Mouse (Mus musculus) lung, embryonic 15.5 days (tissue): ENCODE data around the gene Psmd9. TPM values are rescaled to one million over a fixed set of nuclear protein-coding genes. Genes with fewer than 3 reads are reported as not detected.

Experiments used
- ATAC-seq: fragments of 200-750 bp; cut with Nextera tagmentation; 2 replicates; pipeline ENCODE4 v1.8.0; 2017; ENCODE audit warnings: moderate number of reproducible peaks, borderline replicate concordance; ENCODE audit not compliant: low FRiP score, low TSS enrichment; ENCODE audit errors: extremely low read depth
- H3K27ac ChIP-seq: fragments of 300-500 bp; sonication (generic); 2 replicates; pipeline ENCODE4 v1.5.1; 2015; ENCODE audit warnings: moderate library complexity, mild to moderate bottlenecking, inconsistent platforms
- H3K27me3 ChIP-seq: fragments of 300-500 bp; sonication (generic); 2 replicates; pipeline ENCODE4 v1.6.1; 2015; ENCODE audit warnings: inconsistent platforms
- H3K36me3 ChIP-seq: fragments of 300-500 bp; sonication (generic); 2 replicates; pipeline ENCODE4 v1.6.1; 2015; ENCODE audit warnings: inconsistent platforms
- H3K4me1 ChIP-seq: fragments of 300-500 bp; sonication (generic); 2 replicates; pipeline ENCODE4 v1.6.1; 2015; ENCODE audit warnings: inconsistent platforms
- H3K4me2 ChIP-seq: fragments of 300-500 bp; sonication (generic); 2 replicates; pipeline ENCODE4 v1.6.1; 2015; ENCODE audit warnings: inconsistent platforms, mild to moderate bottlenecking, moderate library complexity
- H3K4me3 ChIP-seq: fragments of 300-500 bp; sonication (generic); 2 replicates; pipeline ENCODE4 v1.5.1; 2015; ENCODE audit warnings: mild to moderate bottlenecking, inconsistent platforms
- H3K9ac ChIP-seq: fragments of 300-500 bp; sonication (generic); 2 replicates; pipeline ENCODE4 v1.6.1; 2015; ENCODE audit warnings: inconsistent platforms
- H3K9me3 ChIP-seq: fragments of 300-500 bp; sonication (generic); 2 replicates; pipeline ENCODE4 v1.6.1; 2016; ENCODE audit warnings: inconsistent platforms
- WGBS: fragments of 180-500 bp; shearing (Covaris S2); methylation state at CpG from one replicate; pipeline ENCODE4 v1.1.7; 2015; 5-methylcytosine and 5-hydroxymethylcytosine counted together
- polyA plus RNA-seq: library from polyadenylated mRNA; unstranded; fragments of >200 nt; fragmentation: Nextera tagmentation; extraction: Ambion mirVana; gene quantifications from 2 replicates; pipeline ENCODE4 v1.2.1, GENCODE M21; 2015

Psmd9 gene
- 85.3 and 88.7 TPM in 2 replicates for polyA plus RNA-seq

DNA sequence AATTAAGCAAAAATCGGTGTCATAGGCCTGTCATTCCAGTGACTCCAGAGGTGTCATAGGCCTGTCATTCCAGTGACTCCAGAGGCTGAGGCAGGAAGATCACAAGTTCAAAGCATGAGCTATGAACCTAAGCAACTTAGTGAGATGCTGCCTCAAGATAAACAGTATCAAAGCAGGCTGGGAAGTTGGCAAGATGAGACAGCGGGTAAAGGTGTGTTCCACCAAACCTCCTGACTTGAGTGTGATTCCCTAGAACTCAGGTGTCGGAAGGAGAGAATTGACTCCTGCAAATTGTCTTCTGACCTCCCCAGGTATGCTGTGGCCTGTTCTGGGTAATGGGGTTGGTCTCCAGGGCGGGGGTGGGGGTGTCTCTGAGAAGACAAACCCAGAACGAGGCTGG, at the start of gene Psmd9:
Psmd9 (plus strand) TSS at position 130 of the 400 bp plus-strand sequence.
- no peak for ATAC-seq

DNA sequence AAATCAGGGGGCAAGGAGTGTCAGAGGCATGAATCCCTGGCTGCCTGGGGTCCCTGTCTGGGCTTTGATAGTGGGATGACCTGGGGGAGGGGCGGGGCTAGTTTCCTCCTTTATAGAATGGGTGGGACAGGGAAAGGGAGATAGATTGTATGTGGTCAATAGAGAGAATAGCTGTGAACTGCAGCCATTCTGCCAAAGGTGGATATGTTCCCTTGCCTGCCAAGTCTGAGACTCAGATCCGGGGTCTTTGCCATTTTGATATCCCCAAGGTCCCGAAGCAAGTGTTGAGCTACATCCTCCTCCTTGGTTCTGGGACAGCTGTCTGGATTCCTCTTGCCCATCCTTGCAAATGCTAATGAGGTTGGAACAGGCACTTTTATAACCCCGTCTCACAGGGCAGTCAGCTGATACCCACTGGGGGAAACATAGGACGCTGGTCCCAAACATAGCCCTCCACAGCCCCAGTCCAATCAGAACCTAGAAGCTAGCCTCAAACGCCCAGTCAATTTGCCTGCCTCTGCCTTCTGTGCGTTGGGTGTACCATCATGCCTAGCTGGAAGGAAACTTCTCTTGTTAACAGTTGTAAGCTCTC, 48.5 kb upstream of the Psmd9 start:
- peaks cover 22% of the 10 kb centered on the region for H3K4me1 ChIP-seq
- no peak for ATAC-seq
- 69% methylated on average over 7 of the region's 7 CpGs for WGBS

More for the DNA sequence above, at the start of gene Psmd9:
- no peaks in the 10 kb centered on the region for H3K27me3 ChIP-seq
- H3K9me3 ChIP-seq = no peaks in the 10 kb centered on the region
- H3K36me3 ChIP-seq = peaks cover 21% of the 10 kb centered on the region
- peaks cover 13% of the 10 kb centered on the region for H3K4me1 ChIP-seq
- no peak within 1 kb of the TSS for H3K9ac ChIP-seq
- no peak within 1 kb of the TSS for H3K4me2 ChIP-seq
- WGBS = 79% methylated on average over 5 of the region's 5 CpGs
- H3K4me3 ChIP-seq = no peak within 1 kb of the TSS
- no peak within 1 kb of the TSS for H3K27ac ChIP-seq

DNA sequence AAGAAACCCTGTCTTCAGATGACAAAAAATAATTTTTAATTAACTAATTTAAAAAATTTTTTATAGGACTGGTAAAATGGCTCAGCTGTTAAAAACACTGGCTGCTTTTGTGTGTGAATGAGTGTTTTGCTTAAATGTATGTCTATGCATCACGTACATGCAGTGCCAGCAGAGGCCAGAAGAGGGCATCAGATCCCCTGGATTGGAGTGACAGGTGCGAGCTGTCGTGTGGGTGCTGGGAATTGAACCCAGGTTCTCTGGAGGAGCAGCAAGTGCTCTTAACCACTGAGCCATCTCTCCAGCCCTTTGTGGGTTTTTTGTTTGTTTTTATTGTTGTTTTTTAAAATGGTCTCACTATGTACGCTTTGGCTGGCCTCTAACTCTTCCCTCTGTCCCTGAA, 47.0 kb upstream of the Psmd9 start:
- Histone ChIP-seq H3K27ac (no peak overlapping the region), H3K9me3 (no peaks in the 10 kb centered on the region), H3K9ac (no peak overlapping the region), H3K4me1 (peaks cover 9% of the 10 kb centered on the region), H3K27me3 (no peaks in the 10 kb centered on the region), H3K4me2 (no peak overlapping the region), H3K4me3 (no peak overlapping the region), H3K36me3 (no peaks in the 10 kb centered on the region)
- ATAC-seq = no peak
- WGBS = 91% methylated on average over 4 of the region's 4 CpGs

More for the DNA sequence above, 48.5 kb upstream of the Psmd9 start:
- H3K4me2 ChIP-seq = no peak overlapping the region
- H3K9me3 ChIP-seq = no peaks in the 10 kb centered on the region
- H3K36me3 ChIP-seq = no peaks in the 10 kb centered on the region
- no peak overlapping the region for H3K27ac ChIP-seq
- H3K27me3 ChIP-seq = no peaks in the 10 kb centered on the region
- H3K9ac ChIP-seq = no peak overlapping the region
- no peak overlapping the region for H3K4me3 ChIP-seq

DNA sequence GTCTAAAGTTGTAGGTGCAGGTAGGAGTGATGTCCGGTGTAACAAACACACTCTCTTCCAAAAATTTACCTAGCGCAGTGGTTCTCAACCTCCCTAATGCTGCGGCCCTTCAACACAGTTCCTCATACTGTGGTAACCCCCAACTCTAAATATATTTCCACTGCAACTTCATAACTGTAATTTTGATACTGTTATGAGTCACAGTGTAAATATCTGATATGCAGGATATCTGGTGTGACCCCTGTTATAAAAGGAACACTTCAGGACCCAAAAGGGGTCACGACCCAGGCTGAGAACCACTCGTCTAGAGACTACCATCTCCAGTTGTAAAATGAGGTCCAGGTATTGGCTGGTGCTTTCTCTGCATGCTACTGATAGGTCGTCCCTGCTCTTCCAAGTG, 44.1 kb upstream of the Psmd9 start:
- Histone ChIP-seq H3K9ac (no peak overlapping the region), H3K4me1 (peaks cover 12% of the 10 kb centered on the region), H3K4me2 (no peak overlapping the region), H3K9me3 (no peaks in the 10 kb centered on the region), H3K36me3 (no peaks in the 10 kb centered on the region), H3K4me3 (no peak overlapping the region), H3K27me3 (no peaks in the 10 kb centered on the region), H3K27ac (no peak overlapping the region)
- 78% methylated on average over 6 of the region's 6 CpGs for WGBS
- ATAC-seq = no peak

DNA sequence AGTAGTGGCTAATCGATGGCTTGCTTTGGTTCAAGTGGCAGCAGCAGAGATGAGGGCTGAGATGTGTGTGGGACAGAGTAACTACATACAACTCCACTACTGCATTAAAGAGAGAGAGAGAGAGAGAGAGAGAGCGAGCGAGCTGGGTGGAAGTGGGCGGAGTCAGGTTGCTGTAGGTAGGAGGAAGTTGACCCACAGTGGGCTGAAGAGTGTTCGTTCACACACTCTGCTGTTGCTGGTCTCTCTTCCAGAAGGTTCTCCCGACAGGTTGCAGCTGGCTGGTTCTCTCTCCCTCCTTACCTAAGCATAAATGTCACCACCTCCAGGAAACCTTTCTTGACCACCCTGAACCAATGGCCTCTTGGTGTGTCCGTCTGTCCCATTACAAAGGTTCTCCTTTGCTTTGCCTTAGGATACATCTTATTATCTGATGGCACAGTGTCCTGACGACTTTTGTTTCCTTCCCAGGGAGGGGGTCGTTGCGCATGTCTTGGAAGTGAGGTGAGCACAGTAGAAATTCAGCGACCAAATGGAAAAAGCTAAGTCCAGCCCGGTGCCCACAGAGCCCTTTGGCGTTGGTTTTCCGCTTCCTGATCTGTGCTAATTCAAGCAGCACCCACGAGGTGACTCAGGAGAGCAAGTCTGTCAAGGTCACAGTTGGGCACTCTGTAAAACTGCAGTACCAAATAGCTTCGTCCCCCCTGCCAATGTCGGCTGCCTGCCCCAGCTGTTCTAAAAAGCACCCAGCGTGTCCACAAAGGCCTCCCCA, 43.4 kb upstream of the Psmd9 start:
- 68% methylated on average over 18 of the region's 18 CpGs for WGBS

DNA sequence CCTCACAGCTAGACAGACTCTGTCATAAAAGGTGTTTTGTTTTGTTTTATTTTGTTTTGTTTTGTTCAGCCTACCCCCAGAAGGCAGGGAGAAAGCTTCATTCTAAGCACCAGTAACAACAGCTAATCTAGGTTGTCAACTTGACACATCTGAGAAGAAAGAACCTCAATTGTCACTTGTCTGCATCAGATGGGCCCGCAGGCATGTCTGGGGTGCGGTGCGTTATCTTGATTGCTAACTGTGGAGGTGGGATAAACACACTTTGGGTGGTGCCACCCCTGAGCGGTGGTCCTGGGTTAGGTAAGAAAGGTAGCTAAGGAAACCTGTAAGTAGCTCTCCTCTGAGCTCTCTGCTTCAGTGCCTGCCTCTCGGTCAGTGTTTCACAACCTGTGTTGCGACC, 42.2 kb upstream of the Psmd9 start:
- H3K4me1 ChIP-seq = peaks cover 20% of the 10 kb centered on the region
- H3K9ac ChIP-seq = no peak overlapping the region
- no peaks in the 10 kb centered on the region for H3K9me3 ChIP-seq
- no peak overlapping the region for H3K4me3 ChIP-seq
- no peaks in the 10 kb centered on the region for H3K27me3 ChIP-seq
- no peak for ATAC-seq
- H3K4me2 ChIP-seq = no peak overlapping the region
- H3K36me3 ChIP-seq = no peaks in the 10 kb centered on the region
- 72% methylated on average over 6 of the region's 6 CpGs for WGBS
- H3K27ac ChIP-seq = no peak overlapping the region

More for the DNA sequence above, 43.4 kb upstream of the Psmd9 start:
- no peaks in the 10 kb centered on the region for H3K9me3 ChIP-seq
- ATAC-seq = no peak
- H3K4me3 ChIP-seq = no peak overlapping the region
- H3K36me3 ChIP-seq = no peaks in the 10 kb centered on the region
- no peak overlapping the region for H3K4me2 ChIP-seq
- peaks cover 15% of the 10 kb centered on the region for H3K4me1 ChIP-seq
- no peak overlapping the region for H3K27ac ChIP-seq
- H3K9ac ChIP-seq = no peak overlapping the region
- H3K27me3 ChIP-seq = no peaks in the 10 kb centered on the region

DNA sequence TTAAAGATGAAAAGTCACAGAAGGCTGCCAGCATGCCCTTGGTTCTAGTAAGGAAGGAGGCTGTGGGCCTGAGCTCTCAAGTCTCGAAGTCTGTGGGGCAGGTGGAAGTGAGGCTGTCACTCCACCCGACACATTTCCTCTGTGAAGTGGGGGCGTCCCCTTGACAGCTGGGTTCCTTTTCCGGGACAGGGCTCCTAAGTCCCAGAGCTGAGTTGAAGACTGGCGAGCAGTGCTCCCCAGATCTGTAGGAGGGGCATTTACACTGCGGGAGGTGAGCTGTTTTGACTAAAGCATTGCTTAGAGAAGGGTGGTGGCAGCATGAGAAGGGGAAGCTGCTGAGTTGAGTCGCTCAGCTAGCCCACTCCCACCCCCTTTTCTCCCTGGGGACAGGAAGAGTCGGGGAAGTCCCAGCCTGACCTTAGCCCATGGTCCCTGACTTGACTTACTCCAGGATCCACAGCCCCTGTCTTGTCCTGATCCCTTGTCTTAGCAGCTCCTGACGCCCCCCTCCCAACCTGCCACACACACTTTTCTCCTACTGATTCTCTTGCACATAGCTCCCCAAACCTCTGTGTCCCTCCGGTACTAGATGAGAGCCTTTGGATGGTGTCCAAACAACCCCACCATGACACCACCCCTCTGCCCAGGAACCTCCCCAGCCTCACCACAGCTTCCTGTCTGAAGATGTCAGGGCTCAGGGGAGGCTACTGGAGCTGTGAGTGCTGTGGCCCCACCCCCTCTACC, 40.6 kb upstream of the Psmd9 start:
- no peaks in the 10 kb centered on the region for H3K27me3 ChIP-seq
- peak overlapping the region; percentile 45; the same call in 1 of the 2 replicates for H3K27ac ChIP-seq
- no peaks in the 10 kb centered on the region for H3K9me3 ChIP-seq
- H3K9ac ChIP-seq = no peak overlapping the region
- H3K4me2 ChIP-seq = no peak overlapping the region
- H3K4me1 ChIP-seq = peaks cover 33% of the 10 kb centered on the region
- ATAC-seq = no peak
- H3K4me3 ChIP-seq = no peak overlapping the region
- 45% methylated on average over 10 of the region's 10 CpGs for WGBS
- no peaks in the 10 kb centered on the region for H3K36me3 ChIP-seq

DNA sequence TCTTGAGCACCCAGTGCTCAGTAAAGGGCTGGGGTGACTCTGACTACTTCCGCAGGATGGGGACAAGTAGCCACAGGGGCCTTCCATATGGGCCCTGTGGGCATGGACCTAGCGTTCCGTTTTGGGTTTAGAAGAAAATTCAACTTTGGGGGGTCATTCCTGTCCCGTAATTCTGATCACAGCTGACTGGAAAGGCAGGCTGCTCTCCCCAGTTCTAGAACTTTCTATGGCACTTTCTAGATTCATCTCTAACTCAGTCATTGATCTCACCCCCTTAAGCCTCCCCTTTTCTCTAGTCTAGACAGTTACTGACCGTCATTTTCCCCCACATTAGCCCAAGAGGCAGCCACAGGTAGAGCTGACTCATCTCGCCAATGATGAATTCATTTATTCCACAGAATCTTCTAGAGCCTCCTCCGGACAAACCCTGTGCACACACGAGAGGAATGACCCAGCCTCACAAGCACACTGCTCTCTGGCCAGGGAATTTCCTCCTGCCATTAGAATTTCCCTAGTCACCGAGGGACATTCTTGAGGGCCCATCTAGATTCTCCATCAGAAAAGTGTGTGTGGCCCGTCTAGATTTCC, 39.9 kb upstream of the Psmd9 start:
- Histone ChIP-seq H3K9me3 (no peaks in the 10 kb centered on the region), H3K27ac (no peak overlapping the region), H3K36me3 (no peaks in the 10 kb centered on the region), H3K4me3 (no peak overlapping the region), H3K27me3 (no peaks in the 10 kb centered on the region), H3K9ac (no peak overlapping the region), H3K4me1 (peaks cover 40% of the 10 kb centered on the region), H3K4me2 (no peak overlapping the region)
- ATAC-seq = no peak
- WGBS = 80% methylated on average over 10 of the region's 10 CpGs

DNA sequence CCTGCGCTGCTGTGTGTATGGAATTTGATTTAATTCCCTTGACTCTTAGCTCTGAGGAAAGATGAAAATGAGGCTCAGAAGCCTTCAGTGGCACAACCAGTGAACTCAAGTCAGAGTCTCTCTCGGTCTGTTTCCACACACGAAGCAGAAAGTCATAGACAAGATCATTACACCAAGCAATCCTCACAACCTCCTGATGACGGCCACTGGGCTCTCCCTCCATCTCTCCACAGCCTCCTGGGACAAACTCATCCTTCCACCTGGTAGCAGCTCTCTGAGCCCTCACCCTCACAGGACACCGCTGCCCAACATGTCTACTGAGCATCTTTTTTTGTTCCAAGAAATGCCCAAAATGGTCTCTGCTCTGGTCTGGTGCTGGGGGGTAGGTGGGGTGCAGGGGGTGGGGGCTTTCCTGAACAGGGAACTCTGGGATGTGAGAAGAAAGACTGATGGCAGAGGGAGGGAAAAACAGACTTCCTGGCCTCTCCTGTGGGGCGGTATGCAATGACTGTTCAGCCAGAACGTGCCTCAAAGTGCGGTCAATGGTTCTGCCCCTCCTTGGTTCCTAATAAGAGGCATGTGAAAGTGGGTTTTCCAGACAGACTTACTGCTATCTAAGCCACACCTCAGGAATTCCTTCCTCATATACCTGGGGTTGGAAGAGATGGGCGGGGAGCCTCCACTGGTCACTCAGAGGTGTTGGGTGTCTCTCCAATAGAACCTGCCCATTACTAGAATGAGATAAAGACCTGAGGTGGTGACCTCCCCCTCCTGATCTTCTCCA, 39.0 kb upstream of the Psmd9 start:
- Histone ChIP-seq H3K9me3 (no peaks in the 10 kb centered on the region), H3K27ac (no peak overlapping the region), H3K36me3 (no peaks in the 10 kb centered on the region), H3K4me3 (no peak overlapping the region), H3K4me2 (no peak overlapping the region), H3K4me1 (peaks cover 50% of the 10 kb centered on the region), H3K9ac (no peak overlapping the region), H3K27me3 (no peaks in the 10 kb centered on the region)
- WGBS = 80% methylated on average over 9 of the region's 9 CpGs
- ATAC-seq = no peak

DNA sequence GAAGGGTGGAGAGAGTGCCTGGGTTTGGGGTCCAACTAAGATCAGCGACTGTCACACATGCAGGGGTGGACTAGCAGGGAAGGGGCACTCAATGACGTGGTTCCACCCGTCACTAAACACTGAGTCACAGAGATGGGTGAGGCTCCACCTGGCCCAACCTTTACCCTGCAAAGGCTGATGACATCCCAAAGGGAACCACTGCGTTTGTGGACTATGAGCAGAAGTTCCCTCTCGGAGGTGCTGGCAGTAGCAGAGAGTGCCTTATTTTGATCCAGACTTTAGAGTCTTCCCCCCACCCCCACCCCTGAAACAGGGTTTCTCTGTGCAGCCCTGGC, 38.4 kb upstream of the Psmd9 start:
- no peaks in the 10 kb centered on the region for H3K27me3 ChIP-seq
- H3K4me3 ChIP-seq = no peak overlapping the region
- 89% methylated on average over 5 of the region's 5 CpGs for WGBS
- no peak overlapping the region for H3K4me2 ChIP-seq
- peaks cover 55% of the 10 kb centered on the region for H3K4me1 ChIP-seq
- no peak overlapping the region for H3K9ac ChIP-seq
- H3K36me3 ChIP-seq = no peaks in the 10 kb centered on the region
- ATAC-seq = no peak
- no peaks in the 10 kb centered on the region for H3K9me3 ChIP-seq
- H3K27ac ChIP-seq = no peak overlapping the region

DNA sequence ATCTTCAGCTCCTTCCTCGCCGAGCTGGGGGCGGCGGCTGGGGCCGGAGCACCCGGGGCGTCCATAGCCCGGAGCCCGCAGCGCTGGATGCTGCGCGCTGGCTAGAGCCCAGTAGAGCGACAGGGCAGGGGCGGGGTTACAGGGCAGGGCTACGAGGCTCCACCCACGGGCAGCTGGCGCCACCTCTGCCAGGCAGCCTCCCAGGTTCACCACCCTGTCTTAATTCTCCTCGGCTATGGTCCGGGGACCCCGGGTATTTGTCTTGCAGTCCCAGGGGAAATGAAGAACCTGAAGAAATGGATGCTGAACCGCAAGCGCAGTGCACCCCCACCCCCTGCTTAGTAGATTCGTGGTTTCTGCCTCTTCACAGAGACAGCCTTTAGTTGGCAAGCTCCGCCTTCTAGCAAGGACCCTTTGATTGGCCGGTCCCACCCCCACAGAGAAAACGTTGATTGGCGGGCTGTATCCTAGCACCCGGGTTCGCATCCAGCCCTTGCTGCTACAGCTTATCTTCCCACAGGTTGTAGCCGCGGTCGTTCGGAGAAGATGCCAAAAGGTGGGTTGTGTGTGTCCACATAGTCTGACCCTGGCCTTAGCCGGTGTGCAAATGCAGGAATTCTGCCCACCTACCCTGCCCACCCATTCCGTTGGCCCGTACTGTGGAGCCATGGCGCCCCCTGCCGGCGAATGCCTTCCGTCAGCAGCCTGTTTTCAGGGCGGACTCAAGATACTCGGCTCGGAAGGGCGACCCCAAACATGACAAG, 36.7 kb upstream of the Psmd9 start, which contains the start of gene Rhof:
Rhof (minus strand) TSS at position 385 of the 764 bp plus-strand sequence.
- no peaks in the 10 kb centered on the region for H3K9me3 ChIP-seq
- H3K9ac ChIP-seq = peak within 1 kb of the TSS; percentile 51
- peaks cover 72% of the 10 kb centered on the region for H3K4me1 ChIP-seq
- peak within 1 kb of the TSS; percentile 99 for H3K4me2 ChIP-seq
- peak; percentile 33; the same call in 1 of the 2 replicates for ATAC-seq
- H3K36me3 ChIP-seq = no peaks in the 10 kb centered on the region
- H3K27me3 ChIP-seq = no peaks in the 10 kb centered on the region
- peak within 1 kb of the TSS; percentile 43 for H3K4me3 ChIP-seq
- 3% methylated on average over 44 of the region's 44 CpGs for WGBS
- H3K27ac ChIP-seq = peak within 1 kb of the TSS; percentile 100
